Mouse (Mus musculus): ENCODE data around the gene Poc1b. TPM values are rescaled to one million over a fixed set of nuclear protein-coding genes. Genes with fewer than 3 reads are reported as not detected.

Gene Poc1b
- polyA plus RNA-seq (2012; rRNA removed), result 10.0 and 11.8 TPM in 2 replicates

DNA sequence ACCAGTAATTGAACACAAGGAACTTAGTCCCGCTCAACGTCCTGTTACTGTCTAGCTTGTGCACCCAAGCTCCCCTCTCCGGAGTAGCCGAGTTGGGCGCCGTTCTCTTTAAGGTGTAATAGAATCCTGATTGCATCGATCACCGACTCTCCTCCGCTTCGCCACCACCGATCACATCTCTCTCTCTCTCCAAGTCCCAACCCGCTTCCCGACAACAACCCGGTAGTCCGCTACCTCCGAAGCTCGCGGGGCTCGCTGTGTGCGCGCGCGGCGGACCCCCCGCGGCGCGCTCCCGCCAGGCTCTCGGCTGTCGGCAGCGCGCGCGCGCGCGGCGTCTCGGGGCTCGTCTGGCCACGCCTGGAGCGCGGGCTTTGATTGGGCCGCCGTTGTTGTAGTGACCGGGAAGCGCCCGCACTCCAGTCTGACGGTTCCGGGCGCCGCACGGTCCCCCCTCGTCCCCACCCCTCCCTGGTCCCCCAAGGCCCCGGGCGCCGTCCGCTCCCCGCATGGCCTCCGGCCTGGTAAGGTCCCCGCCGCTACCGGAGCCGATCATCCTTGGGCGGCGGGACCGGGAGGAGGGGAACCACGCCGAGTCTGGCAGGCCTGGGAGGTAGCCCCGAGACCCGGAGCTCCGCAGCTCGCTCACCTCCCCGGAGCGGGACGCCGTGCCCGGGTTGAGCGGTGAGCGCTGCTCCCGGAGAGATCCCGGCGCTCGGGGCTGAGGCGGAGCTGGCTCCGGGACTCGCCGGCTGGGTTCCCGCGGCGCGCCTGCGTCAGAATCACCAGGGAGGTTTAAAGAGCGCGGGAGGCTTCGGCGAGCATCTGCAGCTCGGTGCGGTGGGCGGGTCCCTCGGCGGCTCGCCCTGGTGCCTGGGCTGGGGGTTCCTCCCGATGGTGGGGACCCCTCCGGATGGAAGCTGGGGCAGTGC is at the start of gene Poc1b:
Poc1b (plus strand) TSS at position 334 of the 929 bp plus-strand sequence.
- peak within 1 kb of the TSS; percentile 90 for H3K27ac ChIP-seq (ENCODE audit: insufficient read depth, low read length)
- no peaks in the 10 kb centered on the region for H3K27me3 ChIP-seq (ENCODE audit: control insufficient read depth, insufficient read depth, low read length)
- H3K4me1 ChIP-seq (ENCODE audit: control insufficient read depth, insufficient read depth, low read length), result no peaks in the 10 kb centered on the region; the same call in 1 of the 2 replicates
- peak within 1 kb of the TSS; percentile 83 for H3K4me3 ChIP-seq (replicated peaks; ENCODE audit: insufficient read depth, low read depth, low read length)
- no peak for TF ChIP-seq POLR2A (IDR thresholded peaks at IDR 0.05; ENCODE audit: borderline replicate concordance, insufficient read depth, low read length)
- TF ChIP-seq CTCF (IDR thresholded peaks at IDR 0.05; ENCODE audit: borderline replicate concordance, insufficient read depth, low read depth, low read length), result no peak
- DNase-seq, result peak; percentile 88 to 89
- WGBS, result under 1% methylated on average over 102 of the region's 106 CpGs

DNA sequence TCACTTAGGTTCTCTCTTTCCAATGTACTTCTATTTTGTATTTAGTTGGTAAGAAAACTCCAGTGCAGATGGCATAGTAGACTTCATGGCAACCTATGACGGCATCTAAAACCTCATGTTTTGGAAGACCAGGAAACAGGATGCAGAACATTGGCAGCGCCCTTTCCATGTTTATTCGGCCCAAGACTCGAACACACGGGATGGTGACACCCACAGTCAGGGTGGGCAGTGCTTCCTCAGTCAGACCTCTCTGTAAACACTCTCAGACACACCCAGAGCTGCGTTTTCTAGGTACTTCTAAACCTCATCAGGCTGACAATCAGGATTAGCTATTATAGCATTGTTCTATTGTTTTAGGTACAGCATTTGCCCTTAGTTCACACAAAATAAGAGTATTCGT is 46.2 kb upstream of the Poc1b start:
- TF ChIP-seq POLR2A (IDR thresholded peaks at IDR 0.05; ENCODE audit: borderline replicate concordance, insufficient read depth, low read length), result no peak
- TF ChIP-seq CTCF (IDR thresholded peaks at IDR 0.05; ENCODE audit: borderline replicate concordance, insufficient read depth, low read depth, low read length), result no peak
- H3K4me1 ChIP-seq (ENCODE audit: control insufficient read depth, insufficient read depth, low read length), result peaks cover 15% of the 10 kb centered on the region
- H3K27ac ChIP-seq (ENCODE audit: insufficient read depth, low read length), result no peak overlapping the region
- no peak overlapping the region for H3K4me3 ChIP-seq (replicated peaks; ENCODE audit: insufficient read depth, low read depth, low read length)
- DNase-seq, result no peak
- no peaks in the 10 kb centered on the region for H3K27me3 ChIP-seq (ENCODE audit: control insufficient read depth, insufficient read depth, low read length)
- WGBS, result 93% methylated on average over 7 of the region's 7 CpGs

GRCm38 (mm10) chr10:99061418-99061817 is 45.4 kb upstream of the Poc1b start:
- Histone ChIP-seq H3K4me3 (replicated peaks; ENCODE audit: insufficient read depth, low read depth, low read length) (peak overlapping the region; percentile 20), H3K27me3 (ENCODE audit: control insufficient read depth, insufficient read depth, low read length) (no peaks in the 10 kb centered on the region), H3K4me1 (ENCODE audit: control insufficient read depth, insufficient read depth, low read length) (peaks cover 15% of the 10 kb centered on the region), H3K27ac (ENCODE audit: insufficient read depth, low read length) (no peak overlapping the region)
- TF ChIP-seq POLR2A (IDR thresholded peaks at IDR 0.05; ENCODE audit: borderline replicate concordance, insufficient read depth, low read length) (no peak), CTCF (IDR thresholded peaks at IDR 0.05; ENCODE audit: borderline replicate concordance, insufficient read depth, low read depth, low read length) (no peak)
- WGBS, result 35% methylated on average over 10 of the region's 10 CpGs
- peak in 1 of 2 experiments; percentile 9 for DNase-seq

DNA sequence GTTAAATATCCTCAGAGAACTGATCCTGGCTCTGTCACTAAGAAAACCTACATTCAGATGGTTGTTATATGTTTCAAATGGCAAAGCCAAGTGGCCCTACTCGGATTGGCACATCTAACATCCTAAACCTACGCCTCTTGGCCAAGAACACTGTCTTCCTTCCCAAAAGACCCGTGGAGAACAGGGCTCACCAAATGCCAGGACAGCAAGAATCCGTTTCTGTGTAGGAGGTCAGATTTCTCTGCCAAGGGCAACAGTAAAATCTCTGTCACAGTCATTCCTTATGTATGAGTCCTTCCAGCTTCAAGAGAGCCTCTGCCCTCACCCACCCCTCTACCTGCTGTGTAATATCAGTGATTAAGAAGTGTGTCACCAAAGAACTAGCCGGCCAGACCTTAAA is 44.3 kb upstream of the Poc1b start:
- H3K4me1 ChIP-seq (ENCODE audit: control insufficient read depth, insufficient read depth, low read length), result peaks cover 15% of the 10 kb centered on the region
- no peak overlapping the region for H3K27ac ChIP-seq (ENCODE audit: insufficient read depth, low read length)
- no peak for TF ChIP-seq POLR2A (IDR thresholded peaks at IDR 0.05; ENCODE audit: borderline replicate concordance, insufficient read depth, low read length)
- no peak overlapping the region for H3K4me3 ChIP-seq (replicated peaks; ENCODE audit: insufficient read depth, low read depth, low read length)
- no peaks in the 10 kb centered on the region for H3K27me3 ChIP-seq (ENCODE audit: control insufficient read depth, insufficient read depth, low read length)
- WGBS, result 9% methylated on average over 5 of the region's 5 CpGs
- DNase-seq, result peak; percentile 31 to 64

DNA sequence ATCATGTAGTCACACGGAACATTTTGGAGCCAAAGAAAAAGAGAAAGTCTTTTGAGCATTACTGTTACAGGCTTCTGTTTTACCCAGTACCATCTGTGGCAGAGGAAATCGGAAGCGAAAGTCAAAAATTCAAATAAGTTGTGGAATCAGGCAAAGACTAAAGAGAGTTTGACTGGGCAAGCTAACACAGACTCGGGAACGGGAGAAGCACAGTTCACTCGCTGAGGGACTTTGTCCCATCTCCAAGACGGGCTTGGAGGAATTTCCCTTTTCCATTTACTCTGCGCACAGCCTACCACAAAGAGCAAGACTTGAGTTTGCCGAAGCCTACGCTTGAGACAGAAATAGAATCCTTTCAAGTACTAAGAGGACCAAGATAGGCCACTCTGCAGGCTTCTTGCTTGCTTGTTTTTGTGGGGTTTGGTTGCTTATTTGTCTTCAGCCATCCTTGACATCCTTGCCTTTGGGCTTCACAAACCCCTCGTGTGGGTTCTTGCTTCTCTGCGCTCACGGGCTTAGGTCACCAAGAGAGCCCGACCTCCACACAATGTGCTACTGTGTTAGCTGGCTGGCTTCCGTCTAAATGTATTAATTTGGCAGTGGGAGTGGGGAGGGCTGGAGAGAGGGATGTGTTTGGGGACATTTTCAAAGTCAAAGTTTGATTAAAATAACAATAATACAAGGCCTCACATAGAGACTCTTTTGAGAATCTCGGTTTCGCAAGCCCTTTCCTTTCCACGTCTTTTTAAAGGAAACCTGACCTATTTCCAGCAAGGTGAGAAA is 30.5 kb upstream of the Poc1b start:
- Histone ChIP-seq H3K27ac (ENCODE audit: insufficient read depth, low read length) (no peak overlapping the region), H3K27me3 (ENCODE audit: control insufficient read depth, insufficient read depth, low read length) (no peaks in the 10 kb centered on the region), H3K4me3 (replicated peaks; ENCODE audit: insufficient read depth, low read depth, low read length) (no peak overlapping the region), H3K4me1 (ENCODE audit: control insufficient read depth, insufficient read depth, low read length) (no peaks in the 10 kb centered on the region)
- no peak for DNase-seq
- TF ChIP-seq CTCF (IDR thresholded peaks at IDR 0.05; ENCODE audit: borderline replicate concordance, insufficient read depth, low read depth, low read length), result no peak
- TF ChIP-seq POLR2A (IDR thresholded peaks at IDR 0.05; ENCODE audit: borderline replicate concordance, insufficient read depth, low read length), result no peak
- 73% methylated on average over 18 of the region's 18 CpGs for WGBS

- 86% methylated on average over 2 of the region's 2 CpGs for WGBS
- Histone ChIP-seq H3K4me1 (ENCODE audit: control insufficient read depth, insufficient read depth, low read length) (no peaks in the 10 kb centered on the region), H3K27me3 (ENCODE audit: control insufficient read depth, insufficient read depth, low read length) (no peaks in the 10 kb centered on the region), H3K4me3 (replicated peaks; ENCODE audit: insufficient read depth, low read depth, low read length) (no peak overlapping the region), H3K27ac (ENCODE audit: insufficient read depth, low read length) (no peak overlapping the region)
- TF ChIP-seq CTCF (IDR thresholded peaks at IDR 0.05; ENCODE audit: borderline replicate concordance, insufficient read depth, low read depth, low read length), result no peak
- TF ChIP-seq POLR2A (IDR thresholded peaks at IDR 0.05; ENCODE audit: borderline replicate concordance, insufficient read depth, low read length), result no peak
- no peak for DNase-seq
Measured at GRCm38 (mm10) chr10:99078621-99079020, 28.2 kb upstream of the Poc1b start.

DNA sequence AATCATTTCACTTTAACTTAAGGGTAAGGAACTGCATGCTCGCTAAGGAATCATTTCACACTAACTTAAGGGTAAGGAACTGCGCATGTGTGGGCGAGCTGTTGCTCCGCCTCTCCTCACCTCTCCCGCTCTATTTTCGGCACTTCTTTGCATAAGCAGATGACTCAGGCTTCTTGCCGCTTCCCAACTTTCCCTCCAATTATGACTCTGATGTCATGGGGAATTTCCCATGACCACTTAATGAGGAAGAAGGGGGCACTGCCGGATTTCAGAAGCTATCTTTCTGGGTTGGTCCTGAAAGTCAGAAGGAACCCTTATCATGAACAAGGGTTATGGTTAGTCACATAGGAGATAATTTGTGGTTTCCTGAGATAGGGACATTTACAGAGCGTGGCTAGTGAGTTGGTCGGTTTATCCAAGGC is 25.3 kb upstream of the Poc1b start:
- DNase-seq, result no peak
- Histone ChIP-seq H3K4me3 (replicated peaks; ENCODE audit: insufficient read depth, low read depth, low read length) (no peak overlapping the region), H3K27me3 (ENCODE audit: control insufficient read depth, insufficient read depth, low read length) (no peaks in the 10 kb centered on the region), H3K4me1 (ENCODE audit: control insufficient read depth, insufficient read depth, low read length) (no peaks in the 10 kb centered on the region; the same call in 1 of the 2 replicates), H3K27ac (ENCODE audit: insufficient read depth, low read length) (no peak overlapping the region)
- TF ChIP-seq CTCF (IDR thresholded peaks at IDR 0.05; ENCODE audit: borderline replicate concordance, insufficient read depth, low read depth, low read length), result no peak
- TF ChIP-seq POLR2A (IDR thresholded peaks at IDR 0.05; ENCODE audit: borderline replicate concordance, insufficient read depth, low read length), result no peak
- 87% methylated on average over 10 of the region's 10 CpGs for WGBS
